Mouse (Mus musculus) hindlimb bud, embryonic 11.5 days (tissue): ENCODE data around the gene Sec14l1.

ENCODE experiments used
- DNase-seq: peaks from one replicate; pipeline ENCODE4 v3.0.0-alpha.2; 2012; ENCODE audit warnings: low read depth, low spot score; ENCODE audit errors: extremely low spot score

Sec14l1 gene

GRCm38 (mm10) chr11:117127250-117127837 is 12.4 kb downstream of the Sec14l1 start:
- no peak for DNase-seq

- no peak for DNase-seq
Measured at GRCm38 (mm10) chr11:117127931-117128548, 13.1 kb downstream of the Sec14l1 start.

GRCm38 (mm10) chr11:117129473-117129872 is 14.5 kb downstream of the Sec14l1 start:
- DNase-seq, result no peak

GRCm38 (mm10) chr11:117130068-117130467 is 15.1 kb downstream of the Sec14l1 start:
- no peak for DNase-seq

GRCm38 (mm10) chr11:117130888-117131287 is 15.9 kb downstream of the Sec14l1 start:
- DNase-seq, result no peak

- DNase-seq, result no peak
Measured at GRCm38 (mm10) chr11:117131450-117131849, 16.5 kb downstream of the Sec14l1 start.

- no peak for DNase-seq
Measured at GRCm38 (mm10) chr11:117134776-117135387, 19.9 kb downstream of the Sec14l1 start.

GRCm38 (mm10) chr11:117135457-117136290 is 20.7 kb downstream of the Sec14l1 start:
- DNase-seq, result no peak

- no peak for DNase-seq
Measured at GRCm38 (mm10) chr11:117136880-117137279, 21.9 kb downstream of the Sec14l1 start.

GRCm38 (mm10) chr11:117138213-117138761 is 23.3 kb downstream of the Sec14l1 start:
- no peak for DNase-seq

- DNase-seq, result no peak
Measured at GRCm38 (mm10) chr11:117138795-117139463, 24.0 kb downstream of the Sec14l1 start.

- no peak for DNase-seq
Measured at GRCm38 (mm10) chr11:117141376-117142001, 26.5 kb downstream of the Sec14l1 start.

GRCm38 (mm10) chr11:117142507-117142906 is 27.5 kb downstream of the Sec14l1 start:
- DNase-seq, result no peak

GRCm38 (mm10) chr11:117145451-117146117 is 30.6 kb downstream of the Sec14l1 start:
- no peak for DNase-seq

GRCm38 (mm10) chr11:117146118-117146506 is 31.1 kb downstream of the Sec14l1 start:
- no peak for DNase-seq

- DNase-seq, result no peak
Measured at GRCm38 (mm10) chr11:117146776-117147536, 32.0 kb downstream of the Sec14l1 start.

- DNase-seq, result no peak
Measured at GRCm38 (mm10) chr11:117148893-117149685, 34.1 kb downstream of the Sec14l1 start.

- DNase-seq, result no peak
Measured at GRCm38 (mm10) chr11:117150467-117150966, 35.5 kb downstream of the Sec14l1 start.
